Mouse (Mus musculus) hindbrain, postnatal 0 days (tissue): ENCODE measurements around the gene Olfr1293-ps. TPM values are rescaled to one million over a fixed set of nuclear protein-coding genes. Genes with fewer than 3 reads are reported as not detected.

Experiments used
- ATAC-seq: fragments of 200-750 bp; cut with Nextera tagmentation; 2 replicates; pipeline ENCODE4 v1.8.0; 2017; ENCODE audit warnings: mild to moderate bottlenecking, moderate TSS enrichment, moderate library complexity
- DNase-seq: peaks from one replicate; pipeline ENCODE4 v3.0.0-alpha.2; 2015; ENCODE audit warnings: low spot score
- H3K27ac ChIP-seq: fragments of 300-500 bp; sonication (generic); 2 replicates; pipeline ENCODE4 v1.5.1; 2014; ENCODE audit warnings: mild to moderate bottlenecking
- H3K27me3 ChIP-seq: fragments of 300-500 bp; sonication (generic); 2 replicates; pipeline ENCODE4 v1.6.1; 2014; ENCODE audit warnings: low read length, mixed read lengths; ENCODE audit not compliant: insufficient read depth
- H3K36me3 ChIP-seq: fragments of 300-500 bp; sonication (generic); 2 replicates; pipeline ENCODE4 v1.6.1; 2014; ENCODE audit warnings: low read length, mixed read lengths; ENCODE audit not compliant: insufficient read depth
- H3K4me1 ChIP-seq: fragments of 300-500 bp; sonication (generic); 2 replicates; pipeline ENCODE4 v1.6.1; 2014; ENCODE audit warnings: antibody characterized with exemption, low read length, mixed read lengths; ENCODE audit not compliant: insufficient read depth
- H3K4me2 ChIP-seq: fragments of 300-500 bp; sonication (generic); 2 replicates; pipeline ENCODE4 v1.6.1; 2014; ENCODE audit warnings: low read depth, mild to moderate bottlenecking, low read length, moderate library complexity, mixed read lengths
- H3K4me3 ChIP-seq: fragments of 300-500 bp; sonication (generic); 2 replicates; pipeline ENCODE4 v1.5.1; 2014; ENCODE audit warnings: low read length
- H3K9ac ChIP-seq: fragments of 300-500 bp; sonication (generic); replicated peaks from 2 replicates; pipeline ENCODE4 v1.6.1; 2014; ENCODE audit warnings: mild to moderate bottlenecking, low read length, moderate library complexity, mixed read lengths
- H3K9me3 ChIP-seq: fragments of 300-500 bp; sonication (generic); 2 replicates; pipeline ENCODE4 v1.6.1; 2016; ENCODE audit warnings: low read length, mixed read lengths
- CTCF ChIP-seq: IDR thresholded peaks from 2 replicates; pipeline ENCODE4 v1.5.1; 2016; ENCODE audit warnings: antibody characterized with exemption, control low read depth, low read depth
- WGBS: fragments of 180-500 bp; shearing (Covaris S2); extraction: QIAGEN DNeasy Blood & Tissue Kit; methylation state at CpG from one replicate; pipeline ENCODE4 v1.1.7; 2014; 5-methylcytosine and 5-hydroxymethylcytosine counted together
- polyA plus RNA-seq: library from polyadenylated mRNA; unstranded; fragments of >200 nt; fragmentation: Nextera tagmentation; extraction: Ambion mirVana; gene quantifications from 2 replicates; pipeline ENCODE4 v1.2.1, GENCODE M21; 2015
- total RNA-seq: library from RNA; depleted of rRNA; stranded (reverse); fragments of >200 nt; gene quantifications from 2 replicates; pipeline ENCODE4 v1.2.3, GENCODE M21; 2014; rRNA removed

Olfr1293-ps gene
- total RNA-seq (not detected in 2 replicates), polyA plus RNA-seq (not detected in 2 replicates)

DNA sequence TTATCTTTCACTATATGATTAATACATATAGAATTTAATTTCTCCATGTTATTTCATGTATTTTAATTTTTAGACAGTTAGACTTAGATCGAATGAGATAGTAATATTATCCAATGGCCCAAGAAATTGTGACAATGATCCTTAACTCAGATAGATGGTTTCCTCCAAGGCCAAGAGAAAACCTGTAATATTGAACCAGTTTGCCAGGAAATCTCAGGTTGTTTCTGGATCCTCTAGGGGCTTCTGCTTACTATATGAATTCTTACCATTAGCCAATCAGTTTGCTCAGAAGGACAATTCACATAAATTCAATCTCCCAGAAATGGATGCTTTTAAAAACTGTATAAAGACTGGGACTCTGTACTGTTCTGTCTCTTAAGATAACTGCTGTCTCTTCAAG lies at the start of gene Olfr1293-ps:
Gene Olfr1293-ps (plus strand): TSS at position 301 of the 400 bp plus-strand sequence.
- Histone ChIP-seq H3K36me3 (no peaks in the 10 kb centered on the region), H3K27ac (no peak within 1 kb of the TSS), H3K4me2 (no peak within 1 kb of the TSS), H3K9me3 (no peaks in the 10 kb centered on the region; the same call in 1 of the 2 replicates), H3K9ac (no peak within 1 kb of the TSS), H3K27me3 (no peaks in the 10 kb centered on the region), H3K4me3 (no peak within 1 kb of the TSS), H3K4me1 (no peaks in the 10 kb centered on the region)
- DNase-seq: no peak
- TF ChIP-seq CTCF: no peak
- WGBS: 90% methylated on average over 1 of the region's 1 CpGs
- no peak for ATAC-seq

DNA sequence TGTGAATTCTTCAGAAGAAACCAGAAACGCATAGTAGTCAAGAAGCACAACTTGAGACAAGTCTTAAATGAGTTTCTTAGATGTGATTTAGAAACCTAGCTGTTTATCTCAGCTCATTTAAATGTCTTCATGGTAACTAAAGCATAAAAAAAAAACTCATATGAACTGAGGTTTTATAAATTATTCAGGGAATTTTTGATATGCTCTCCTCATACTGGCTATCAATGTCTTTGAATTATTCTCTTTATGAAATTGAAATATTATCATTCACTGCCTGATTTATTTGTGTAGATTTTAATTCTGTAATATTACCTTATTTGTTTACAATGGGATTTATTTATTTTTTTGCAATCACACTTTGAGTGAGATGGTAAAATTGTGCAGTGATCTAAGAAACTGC lies 44.5 kb upstream of the Olfr1293-ps start, which contains the start of gene Olfr1289:
Gene Olfr1289 (plus strand): TSS at position 301 of the 400 bp plus-strand sequence.
- Histone ChIP-seq H3K4me2 (no peak within 1 kb of the TSS), H3K27me3 (no peaks in the 10 kb centered on the region), H3K27ac (no peak within 1 kb of the TSS), H3K9me3 (no peaks in the 10 kb centered on the region), H3K36me3 (no peaks in the 10 kb centered on the region), H3K4me1 (no peaks in the 10 kb centered on the region), H3K4me3 (no peak within 1 kb of the TSS), H3K9ac (no peak within 1 kb of the TSS)
- TF ChIP-seq CTCF: no peak
- ATAC-seq (no peak), DNase-seq (no peak)
- WGBS: 63% methylated on average over 1 of the region's 1 CpGs

DNA sequence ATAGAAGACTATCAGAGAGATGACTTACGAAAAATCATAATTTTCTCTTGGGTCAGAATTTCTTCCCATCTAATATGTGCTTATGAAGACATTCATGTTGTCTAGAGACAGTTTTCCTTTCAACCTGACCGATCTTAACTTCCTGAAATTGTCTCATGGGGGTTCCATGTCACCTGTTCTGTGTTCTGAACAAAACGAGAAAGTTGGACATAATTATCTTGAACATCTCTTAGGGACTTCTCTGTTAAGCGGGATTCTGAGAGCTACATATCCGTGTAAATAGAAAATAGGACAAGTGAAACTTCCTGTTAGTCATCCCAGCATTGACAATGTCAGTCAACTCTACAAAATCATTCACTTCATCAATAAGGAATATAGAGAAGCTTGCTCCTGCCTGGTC lies 31.3 kb upstream of the Olfr1293-ps start, which contains the start of gene Olfr1290:
Gene Olfr1290 (minus strand): TSS at position 101 of the 400 bp plus-strand sequence.
- Histone ChIP-seq H3K36me3 (no peaks in the 10 kb centered on the region), H3K4me1 (no peaks in the 10 kb centered on the region), H3K4me2 (no peak within 1 kb of the TSS), H3K9me3 (no peaks in the 10 kb centered on the region), H3K9ac (no peak within 1 kb of the TSS), H3K27ac (no peak within 1 kb of the TSS), H3K27me3 (no peaks in the 10 kb centered on the region), H3K4me3 (no peak within 1 kb of the TSS)
- WGBS: 86% methylated on average over 5 of the region's 5 CpGs
- no peak for DNase-seq
- ATAC-seq: no peak
- no peak for TF ChIP-seq CTCF

DNA sequence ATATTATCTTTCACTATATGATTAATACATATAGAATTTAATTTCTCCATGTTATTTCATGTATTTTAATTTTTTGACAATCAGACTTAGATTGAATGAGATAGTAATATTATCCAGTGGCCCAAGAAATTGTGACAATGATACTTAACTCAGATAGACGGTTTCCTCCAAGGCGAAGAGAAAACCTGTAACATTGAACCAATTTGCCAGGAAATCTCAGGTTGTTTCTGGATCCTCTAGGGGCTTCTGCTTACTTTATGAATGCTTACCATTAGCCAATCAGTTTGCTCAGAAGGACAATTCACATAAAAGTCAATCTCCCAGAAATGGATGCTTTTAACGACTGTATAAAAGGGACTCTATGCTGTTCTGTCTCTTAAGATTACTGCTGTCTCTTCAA lies 28.1 kb upstream of the Olfr1293-ps start, which contains the start of gene Olfr1291-ps1:
Gene Olfr1291-ps1 (plus strand): TSS at position 301 of the 400 bp plus-strand sequence.
- H3K27ac ChIP-seq: no peak within 1 kb of the TSS
- no peak within 1 kb of the TSS for H3K4me2 ChIP-seq
- no peaks in the 10 kb centered on the region for H3K4me1 ChIP-seq
- H3K36me3 ChIP-seq: no peaks in the 10 kb centered on the region
- DNase-seq: no peak
- no peak for TF ChIP-seq CTCF
- H3K27me3 ChIP-seq: no peaks in the 10 kb centered on the region
- no peak for ATAC-seq
- no peak within 1 kb of the TSS for H3K4me3 ChIP-seq
- no peaks in the 10 kb centered on the region for H3K9me3 ChIP-seq
- 94% methylated on average over 3 of the region's 3 CpGs for whole genome bisulfite sequencing
- no peak within 1 kb of the TSS for H3K9ac ChIP-seq

DNA sequence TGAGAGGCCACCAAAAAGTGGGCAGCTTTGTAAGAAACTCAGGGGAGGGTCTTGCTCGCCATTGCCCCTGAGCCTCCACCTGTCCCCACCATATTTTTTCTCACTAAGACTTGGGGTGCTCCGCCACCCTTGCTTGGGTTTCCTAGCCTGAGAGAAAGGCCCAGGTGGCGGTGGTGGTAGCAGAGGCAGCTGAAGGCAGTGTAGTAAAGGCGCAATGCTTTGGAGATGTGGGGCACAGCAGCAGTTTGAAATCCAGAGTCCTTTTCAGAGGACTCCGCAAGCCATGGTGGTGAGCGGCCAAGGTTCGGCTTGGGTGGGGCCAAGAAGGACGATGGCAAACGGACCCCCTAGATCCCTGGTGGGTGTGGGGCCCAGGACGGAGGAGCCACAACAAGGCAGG lies 7.6 kb upstream of the Olfr1293-ps start:
- no peaks in the 10 kb centered on the region for H3K36me3 ChIP-seq
- no peaks in the 10 kb centered on the region for H3K4me1 ChIP-seq
- no peak overlapping the region for H3K4me3 ChIP-seq
- WGBS: 91% methylated on average over 10 of the region's 10 CpGs
- DNase-seq (no peak), ATAC-seq (no peak)
- H3K9ac ChIP-seq: no peak overlapping the region
- H3K27ac ChIP-seq: no peak overlapping the region
- no peak for TF ChIP-seq CTCF
- no peak overlapping the region for H3K4me2 ChIP-seq
- no peaks in the 10 kb centered on the region for H3K27me3 ChIP-seq
- no peaks in the 10 kb centered on the region; the same call in 1 of the 2 replicates for H3K9me3 ChIP-seq

DNA sequence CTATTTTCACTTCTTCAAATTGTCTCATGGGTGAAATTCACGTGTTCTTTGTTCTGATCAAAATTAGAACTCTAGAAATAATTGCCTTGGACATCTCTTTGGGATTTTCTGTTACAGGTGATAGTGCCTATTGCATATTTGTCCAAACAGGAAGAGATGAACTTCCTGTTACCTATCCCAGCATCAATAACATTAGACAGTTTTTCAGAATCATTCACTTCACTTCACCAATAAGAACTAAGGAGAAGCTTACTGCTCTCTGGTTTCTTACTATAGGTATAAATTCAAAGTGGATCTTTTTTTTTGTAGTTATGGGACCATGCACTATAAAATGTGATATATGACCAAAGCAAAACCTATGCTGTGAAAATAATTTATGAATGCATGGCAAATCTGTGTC lies 15.2 kb downstream of the Olfr1293-ps start, which contains the start of gene Olfr1294:
Gene Olfr1294 (minus strand): TSS at position 101 of the 400 bp plus-strand sequence.
- 53% methylated on average over 1 of the region's 1 CpGs for WGBS
- Histone ChIP-seq H3K9me3 (no peaks in the 10 kb centered on the region), H3K9ac (no peak within 1 kb of the TSS), H3K27me3 (no peaks in the 10 kb centered on the region), H3K27ac (no peak within 1 kb of the TSS), H3K4me1 (no peaks in the 10 kb centered on the region), H3K4me3 (no peak within 1 kb of the TSS), H3K36me3 (no peaks in the 10 kb centered on the region), H3K4me2 (no peak within 1 kb of the TSS)
- ATAC-seq (no peak), DNase-seq (no peak)
- TF ChIP-seq CTCF: no peak

DNA sequence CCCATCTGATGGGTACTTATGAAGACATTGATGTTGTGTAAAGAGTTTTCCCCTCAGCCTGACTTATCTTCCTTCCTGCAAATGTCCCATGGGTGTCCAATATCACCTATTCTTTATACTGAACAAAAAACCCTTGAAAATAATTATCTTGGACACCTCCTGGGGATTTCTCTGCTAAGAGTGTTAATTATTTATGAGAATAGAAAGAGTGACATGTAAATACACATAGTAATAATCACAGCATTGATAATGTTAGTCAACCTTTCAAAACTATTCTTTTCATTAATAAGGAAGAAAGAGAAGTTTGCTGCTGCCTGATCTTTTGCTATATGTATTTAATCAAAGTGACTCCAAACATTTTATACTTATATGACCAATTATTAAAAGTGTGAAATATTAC lies 44.6 kb downstream of the Olfr1293-ps start, which contains the start of gene Olfr1295:
Gene Olfr1295 (minus strand): TSS at position 101 of the 400 bp plus-strand sequence.
- H3K27ac ChIP-seq: no peak within 1 kb of the TSS
- H3K36me3 ChIP-seq: no peaks in the 10 kb centered on the region
- ATAC-seq (no peak), DNase-seq (no peak)
- H3K4me3 ChIP-seq: no peak within 1 kb of the TSS
- H3K9ac ChIP-seq: no peak within 1 kb of the TSS
- H3K4me2 ChIP-seq: no peak within 1 kb of the TSS
- no peaks in the 10 kb centered on the region for H3K9me3 ChIP-seq
- no peaks in the 10 kb centered on the region for H3K4me1 ChIP-seq
- H3K27me3 ChIP-seq: no peaks in the 10 kb centered on the region
- TF ChIP-seq CTCF: no peak

Other genes with a start within 250 kb of the Olfr1293-ps start
- gene Olfr1278, start 235.1 kb upstream of the Olfr1293-ps start, total RNA-seq: not detected in 2 replicates
- not detected in 2 replicates for gene Olfr1278, start 235.1 kb upstream of the Olfr1293-ps start, polyA plus RNA-seq
- not detected in 2 replicates for gene Olfr1279, start 224.6 kb upstream of the Olfr1293-ps start, total RNA-seq
- gene Olfr1279, start 224.6 kb upstream of the Olfr1293-ps start, polyA plus RNA-seq: not detected in 2 replicates
- gene Olfr1280, start 211.2 kb upstream of the Olfr1293-ps start, total RNA-seq: not detected in 2 replicates
- not detected in 2 replicates for gene Olfr1280, start 211.2 kb upstream of the Olfr1293-ps start, polyA plus RNA-seq
- gene Olfr1281, start 198.7 kb upstream of the Olfr1293-ps start, total RNA-seq: not detected in 2 replicates
- not detected in 2 replicates for gene Olfr1281, start 198.7 kb upstream of the Olfr1293-ps start, polyA plus RNA-seq
- gene Olfr1282, start 189.1 kb upstream of the Olfr1293-ps start, total RNA-seq: not detected in 2 replicates
- not detected in 2 replicates for gene Olfr1282, start 189.1 kb upstream of the Olfr1293-ps start, polyA plus RNA-seq
- not detected in 2 replicates for gene Olfr1283, start 158.4 kb upstream of the Olfr1293-ps start, total RNA-seq
- gene Olfr1283, start 158.4 kb upstream of the Olfr1293-ps start, polyA plus RNA-seq: not detected in 2 replicates
- not detected in 2 replicates for gene Olfr1284, start 149.7 kb upstream of the Olfr1293-ps start, total RNA-seq
- gene Olfr1284, start 149.7 kb upstream of the Olfr1293-ps start, polyA plus RNA-seq: not detected in 2 replicates
- not detected in 2 replicates for gene Olfr1286, start 102.1 kb upstream of the Olfr1293-ps start, total RNA-seq
- not detected in 2 replicates for gene Olfr1286, start 102.1 kb upstream of the Olfr1293-ps start, polyA plus RNA-seq
- gene Olfr1287, start 76.1 kb upstream of the Olfr1293-ps start, total RNA-seq: not detected in 2 replicates
- gene Olfr1287, start 76.1 kb upstream of the Olfr1293-ps start, polyA plus RNA-seq: not detected in 2 replicates
- gene Olfr1288, start 51.1 kb upstream of the Olfr1293-ps start, total RNA-seq: not detected in 2 replicates
- not detected in 2 replicates for gene Olfr1288, start 51.1 kb upstream of the Olfr1293-ps start, polyA plus RNA-seq
- gene Olfr1289, start 44.4 kb upstream of the Olfr1293-ps start, total RNA-seq: not detected in 2 replicates
- not detected in 2 replicates for gene Olfr1289, start 44.4 kb upstream of the Olfr1293-ps start, polyA plus RNA-seq
- gene Olfr1290, start 31.4 kb upstream of the Olfr1293-ps start, total RNA-seq: not detected in 2 replicates
- not detected in 2 replicates for gene Olfr1290, start 31.4 kb upstream of the Olfr1293-ps start, polyA plus RNA-seq
- gene Olfr1291-ps1, start 28.0 kb upstream of the Olfr1293-ps start, total RNA-seq: not detected in 2 replicates
- not detected in 2 replicates for gene Olfr1291-ps1, start 28.0 kb upstream of the Olfr1293-ps start, polyA plus RNA-seq
- not detected in 2 replicates for gene Olfr1294, start 15.1 kb downstream of the Olfr1293-ps start, total RNA-seq
- not detected in 2 replicates for gene Olfr1294, start 15.1 kb downstream of the Olfr1293-ps start, polyA plus RNA-seq
- not detected in 2 replicates for gene Olfr1295, start 44.5 kb downstream of the Olfr1293-ps start, total RNA-seq
- not detected in 2 replicates for gene Olfr1295, start 44.5 kb downstream of the Olfr1293-ps start, polyA plus RNA-seq
- gene Olfr1297, start 101.3 kb downstream of the Olfr1293-ps start, total RNA-seq: not detected in 2 replicates
- gene Olfr1297, start 101.3 kb downstream of the Olfr1293-ps start, polyA plus RNA-seq: not detected in 2 replicates
- gene Olfr1298, start 124.0 kb downstream of the Olfr1293-ps start, total RNA-seq: not detected in 2 replicates
- not detected in 2 replicates for gene Olfr1298, start 124.0 kb downstream of the Olfr1293-ps start, polyA plus RNA-seq
- not detected in 2 replicates for gene Olfr1299, start 136.2 kb downstream of the Olfr1293-ps start, total RNA-seq
- gene Olfr1299, start 136.2 kb downstream of the Olfr1293-ps start, polyA plus RNA-seq: not detected in 2 replicates
- not detected in 2 replicates for gene Olfr1301, start 225.8 kb downstream of the Olfr1293-ps start, total RNA-seq
- not detected in 2 replicates for gene Olfr1301, start 225.8 kb downstream of the Olfr1293-ps start, polyA plus RNA-seq